ENCODE assay signal across 24 mouse cellular contexts in genomic region chr13:17335885-17336540, GRCm38 (mm10).
A peak's percentile ranks its signal among the peaks of the same experiment; 100 is the strongest.
DNase-seq lines count a peak whose midpoint lies in the region; ATAC-seq lines count a peak whose summit lies in the region.
"Had no signal": no experiment of that assay in that cellular context is flagged by ENCODE, and none has a peak within 500 bp of the region (broad histone marks: within the 10 kb centered on the region; RNA-seq: fewer than 3 reads in every experiment).

No protein-coding gene starts in this region.

- no peaks in the 10 kb centered on the region for H3K9me3 ChIP-seq in kidney, embryonic 15.5 days (replicated peaks)
- H3K9me3 ChIP-seq in forebrain, embryonic 12.5 days = no peaks in the 10 kb centered on the region
- H3K9me3 ChIP-seq: heart, embryonic 10.5 days; liver, embryonic 12.5 days; midbrain, embryonic 13.5 days had no signal

- no peaks in the 10 kb centered on the region for H3K36me3 ChIP-seq in kidney, embryonic 15.5 days
- H3K36me3 ChIP-seq in forebrain, embryonic 12.5 days (replicated peaks) = no peaks in the 10 kb centered on the region
- H3K36me3 ChIP-seq: heart, embryonic 10.5 days; liver, embryonic 12.5 days; midbrain, embryonic 13.5 days had no signal

- H3K4me3 ChIP-seq in kidney, embryonic 15.5 days (replicated peaks) = no peak overlapping the region
- no peak overlapping the region for H3K4me3 ChIP-seq in forebrain, embryonic 12.5 days (replicated peaks)
- H3K4me3 ChIP-seq: heart, embryonic 10.5 days; layer of hippocampus, adult 2 months; liver, embryonic 12.5 days; midbrain, embryonic 13.5 days had no signal

- no peak overlapping the region for H3K27ac ChIP-seq in kidney, embryonic 15.5 days
- no peak overlapping the region for H3K27ac ChIP-seq in forebrain, embryonic 12.5 days
- H3K27ac ChIP-seq: heart, embryonic 10.5 days; hindbrain, postnatal 0 days; layer of hippocampus, adult 2 months; liver, embryonic 12.5 days; midbrain, embryonic 13.5 days had no signal

- H3K9ac ChIP-seq in kidney, embryonic 15.5 days = no peak overlapping the region
- no peak overlapping the region for H3K9ac ChIP-seq in forebrain, embryonic 12.5 days
- H3K9ac ChIP-seq: liver, embryonic 12.5 days; midbrain, embryonic 13.5 days had no signal

- no peaks in the 10 kb centered on the region for H3K27me3 ChIP-seq in kidney, embryonic 15.5 days
- no peaks in the 10 kb centered on the region for H3K27me3 ChIP-seq in forebrain, embryonic 12.5 days
- H3K27me3 ChIP-seq: liver, embryonic 12.5 days; midbrain, embryonic 13.5 days had no signal

- WGBS in kidney, embryonic 15.5 days = 81% methylated on average over 4 of the region's 4 CpGs
- WGBS in forebrain, embryonic 12.5 days = 85% methylated on average over 4 of the region's 4 CpGs

- H3K4me1 ChIP-seq in kidney, embryonic 15.5 days = no peaks in the 10 kb centered on the region
- H3K4me1 ChIP-seq in forebrain, embryonic 12.5 days = no peaks in the 10 kb centered on the region
- H3K4me1 ChIP-seq: heart, embryonic 10.5 days; liver, embryonic 12.5 days; midbrain, embryonic 13.5 days had no signal

- ATAC-seq in cerebellum, adult (ENCODE audit: insufficient number of reproducible peaks, low FRiP score, low TSS enrichment) = no peak
- ATAC-seq in granulocyte monocyte progenitor cell, adult 5-6 weeks (replicated peaks; ENCODE audit: poor library complexity, severe bottlenecking) = peak; percentile 91
- no peak for ATAC-seq in kidney, embryonic 15.5 days (replicated peaks; ENCODE audit: low FRiP score)
- no peak for ATAC-seq in forebrain, embryonic 12.5 days (ENCODE audit: low FRiP score)
- ATAC-seq: hindbrain, postnatal 0 days; intestine, embryonic 16.5 days; liver, embryonic 12.5 days; midbrain, embryonic 13.5 days had no signal

- no peak overlapping the region for H3K4me2 ChIP-seq in kidney, embryonic 15.5 days
- H3K4me2 ChIP-seq in forebrain, embryonic 12.5 days = no peak overlapping the region
- H3K4me2 ChIP-seq: liver, embryonic 12.5 days; midbrain, embryonic 13.5 days had no signal

- peak; percentile 2 to 3 for DNase-seq in cerebellum, postnatal 14 days
- DNase-seq in 3T3-L1 (ENCODE audit: low read depth, low spot score) (peak; percentile 29), NIH3T3 (ENCODE audit: low read depth) (peak; percentile 38)
- no peak for DNase-seq in layer of hippocampus, adult 9-10 months (ENCODE audit: low spot score)
- DNase-seq: B cell, adult 2 months; cerebellum, adult 2 months; heart, postnatal 4 days; kidney, adult 9 months; kidney, postnatal 25 days; layer of hippocampus, postnatal 36 days; lung, adult 2 months; right cerebral cortex, postnatal 14 days; spleen, adult 18-20 months; thymus, postnatal 36 days had no signal
